Mouse (Mus musculus): ENCODE results near the gene 0610010F05Rik.

Gene 0610010F05Rik

GRCm38 (mm10) chr11:23565761-23566160 lies 67.7 kb downstream of the 0610010F05Rik start:
- peak; percentile 56 to 71 for DNase-seq (ENCODE audit: low spot score in 2 of 2)

- no peak for DNase-seq (ENCODE audit: low spot score in 2 of 2)
Observed at GRCm38 (mm10) chr11:23557039-23557630, 76.3 kb downstream of the 0610010F05Rik start.

- DNase-seq (ENCODE audit: low spot score in 2 of 2): no peak
Observed at GRCm38 (mm10) chr11:23537446-23537845, 96.0 kb downstream of the 0610010F05Rik start.

DNA sequence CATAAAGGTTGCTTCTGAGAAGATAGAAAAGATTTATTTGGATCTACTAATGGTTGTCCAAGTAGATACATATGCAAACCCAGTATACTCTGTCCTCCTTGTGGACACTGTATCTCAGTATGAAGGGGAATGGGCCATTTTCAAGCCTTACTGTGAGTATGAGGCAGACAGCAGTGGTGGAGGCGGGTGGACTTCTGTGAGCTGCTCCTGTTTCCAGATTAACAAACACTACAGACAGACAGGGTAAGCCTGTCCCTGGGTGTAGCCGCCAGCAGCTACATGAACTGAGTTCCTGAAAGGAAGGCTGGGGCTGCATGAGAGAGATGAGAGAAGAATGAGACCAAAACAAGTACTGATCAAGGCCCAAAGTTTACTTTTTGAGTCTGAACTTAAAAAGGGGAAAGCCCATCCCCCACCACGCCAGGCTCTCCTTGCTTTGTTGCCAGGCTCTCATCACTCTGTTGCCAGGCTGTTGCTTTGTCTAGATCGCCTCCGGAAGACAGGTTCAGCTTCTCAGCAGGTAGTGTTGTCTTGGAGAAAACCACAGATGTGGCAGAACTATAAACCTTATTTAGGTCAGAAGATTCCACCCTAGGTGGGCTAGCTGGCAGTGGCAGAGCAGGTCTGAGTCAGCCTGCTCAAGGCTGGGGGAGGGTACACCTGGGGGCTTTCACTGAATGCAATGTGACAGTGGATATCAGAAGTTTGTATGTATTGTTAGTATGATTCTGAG lies 112.8 kb downstream of the 0610010F05Rik start, which contains the start of gene 1700093K21Rik:
Gene 1700093K21Rik (minus strand): TSS at position 683 of the 733 bp plus-strand sequence.
- no peak for DNase-seq (ENCODE audit: low spot score in 2 of 2)

DNA sequence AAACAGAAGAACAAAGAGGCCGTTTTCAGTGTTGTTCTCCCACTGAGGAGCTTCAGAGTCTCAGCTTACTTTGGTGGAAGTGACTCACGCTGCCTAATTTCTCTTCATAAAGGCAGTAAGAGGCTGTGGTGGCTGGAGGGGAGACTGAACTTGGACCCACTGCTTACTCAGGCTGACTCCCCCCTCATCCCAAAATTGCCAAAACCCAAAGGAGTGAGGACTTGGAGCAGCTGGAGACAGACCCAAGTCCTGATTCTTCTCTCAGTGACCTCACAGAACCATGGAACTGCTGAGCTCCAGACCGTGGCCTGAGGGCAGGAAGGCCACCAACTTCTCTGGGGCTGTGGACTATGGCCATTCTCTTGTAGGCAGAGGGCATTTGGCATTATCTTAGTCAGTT lies 114.5 kb downstream of the 0610010F05Rik start:
- DNase-seq (ENCODE audit: low spot score in 2 of 2): no peak

GRCm38 (mm10) chr11:23515315-23515714 lies 118.1 kb downstream of the 0610010F05Rik start:
- DNase-seq (ENCODE audit: low spot score in 2 of 2): no peak

All from thymus, postnatal 10 days (tissue).